Comparison of ENCODE assay signal across 9 mouse cellular contexts in the genomic region with DNA sequence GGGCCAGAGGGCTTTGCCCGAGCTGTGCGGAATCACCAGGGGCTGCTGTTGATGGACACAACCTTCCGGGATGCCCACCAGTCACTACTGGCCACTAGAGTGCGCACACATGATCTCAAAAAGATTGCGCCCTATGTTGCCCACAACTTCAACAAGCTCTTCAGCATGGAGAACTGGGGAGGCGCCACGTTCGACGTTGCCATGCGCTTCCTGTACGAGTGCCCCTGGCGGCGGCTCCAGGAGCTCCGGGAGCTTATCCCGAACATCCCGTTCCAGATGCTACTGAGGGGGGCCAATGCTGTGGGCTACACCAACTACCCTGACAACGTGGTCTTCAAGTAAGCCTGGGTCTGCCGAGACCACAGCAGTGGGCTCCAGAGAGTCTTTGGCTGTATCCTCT. TPM values are rescaled to one million over a fixed set of nuclear protein-coding genes. Genes with fewer than 3 reads are reported as not detected.
DNase-seq lines count a peak whose midpoint lies in the region; ATAC-seq and TF ChIP-seq lines count a peak whose summit lies in the region.
"Had no signal": no experiment of that assay in that cellular context is flagged by ENCODE, and none has a peak within 500 bp of the region (broad histone marks: within the 10 kb centered on the region; RNA-seq: fewer than 3 reads in every experiment).

No protein-coding gene starts in this region.

- peaks cover 8% of the 10 kb centered on the region for H3K4me1 ChIP-seq in embryonic facial prominence, embryonic 14.5 days (ENCODE audit: control insufficient read depth, insufficient read depth, low read length)

- H3K4me2 ChIP-seq in embryonic facial prominence, embryonic 14.5 days (ENCODE audit: low read depth, low read length): no peak overlapping the region

- peaks cover 41% of the 10 kb centered on the region; the same call in 1 of the 2 replicates for H3K36me3 ChIP-seq in embryonic facial prominence, embryonic 14.5 days (ENCODE audit: control insufficient read depth, insufficient read depth, low read length)

- H3K4me3 ChIP-seq in layer of hippocampus, adult 2 months: no peak overlapping the region
- no peak overlapping the region for H3K4me3 ChIP-seq in embryonic facial prominence, embryonic 14.5 days (ENCODE audit: low read depth, low read length)

- H3K9me3 ChIP-seq in embryonic facial prominence, embryonic 14.5 days (ENCODE audit: control insufficient read depth, low read length): no peaks in the 10 kb centered on the region

- ATAC-seq in embryonic facial prominence, embryonic 14.5 days (ENCODE audit: low read depth): no peak

- H3K27ac ChIP-seq in layer of hippocampus, adult 2 months: no peak overlapping the region
- no peak overlapping the region for H3K27ac ChIP-seq in embryonic facial prominence, embryonic 14.5 days (replicated peaks; ENCODE audit: low read depth, low read length)

- WGBS in embryonic facial prominence, embryonic 14.5 days: 39% methylated on average over 18 of the region's 18 CpGs

- TF ChIP-seq CTCF in layer of hippocampus, adult 2 months (conservative IDR thresholded peaks at IDR 0.05): peak; percentile 71

- no peaks in the 10 kb centered on the region for H3K27me3 ChIP-seq in embryonic facial prominence, embryonic 14.5 days (replicated peaks; ENCODE audit: control insufficient read depth, insufficient read depth, low read length)

- peak; percentile 34 for DNase-seq in adrenal gland, postnatal 14 days
- DNase-seq in adrenal gland, postnatal 25 days: no peak
- no peak for DNase-seq in layer of hippocampus, adult 2 months (ENCODE audit: low spot score in 2 of 2)
- DNase-seq in layer of hippocampus, adult 8-10 months (ENCODE audit: low spot score in 2 of 2): no peak
- peak; percentile 62 for DNase-seq in embryonic facial prominence, embryonic 14.5 days (ENCODE audit: low spot score)
- DNase-seq in mesoderm, embryonic 11.5 days (ENCODE audit: low read depth, low spot score): peak; percentile 30
- no peak for DNase-seq in adipocyte (ENCODE audit: low spot score)
- DNase-seq in gastrocnemius, postnatal 25 days: no peak
- DNase-seq: thymus, postnatal 25 days had no signal

- peak overlapping the region; percentile 37; the same call in 1 of the 2 replicates for H3K9ac ChIP-seq in embryonic facial prominence, embryonic 14.5 days (ENCODE audit: low read depth, low read length)

RNA-seq across cellular contexts. Expression of gene Lrfn4, which starts 2.7 kb away (rescaled TPM):
- 6.1 and 7.6 TPM in 2 replicates for total RNA-seq in adrenal gland, postnatal 14 days (2021)
- total RNA-seq in adrenal gland, postnatal 25 days (2021): 4.6 and 6.0 TPM in 2 replicates
- 10 to 100 TPM; 32.8 to 34.6 TPM for total RNA-seq in layer of hippocampus, adult 2 months (2021)
- total RNA-seq in layer of hippocampus, adult 8-10 months (2022): 10 to 100 TPM; 31.0 to 34.7 (median 32.0) TPM
- polyA plus RNA-seq in embryonic facial prominence, embryonic 14.5 days (2014; fragmentation: Nextera tagmentation; extraction: Ambion mirVana): 7.4 and 9.7 TPM in 2 replicates
- 1 to 10 TPM; 1.4 to 1.5 TPM for total RNA-seq in gastrocnemius, postnatal 25 days (2021)

RNA-seq across cellular contexts. Expression of gene Rce1, which starts 7.3 kb away (rescaled TPM):
- 26.1 and 28.6 TPM in 2 replicates for total RNA-seq in adrenal gland, postnatal 14 days (2021)
- total RNA-seq in adrenal gland, postnatal 25 days (2021): 35.4 and 38.2 TPM in 2 replicates
- 10 to 100 TPM; 19.1 to 22.8 TPM for total RNA-seq in layer of hippocampus, adult 2 months (2021)
- 10 to 100 TPM; 22.7 to 26.4 (median 22.7) TPM for total RNA-seq in layer of hippocampus, adult 8-10 months (2022)
- polyA plus RNA-seq in embryonic facial prominence, embryonic 14.5 days (2014; fragmentation: Nextera tagmentation; extraction: Ambion mirVana): 52.1 and 62.8 TPM in 2 replicates
- total RNA-seq in gastrocnemius, postnatal 25 days (2021): 1 to 10 TPM; 3.9 to 6.5 TPM

Comparison
In these comparisons a context has a peak if more than half of its experiments do, and no peak if none do; other contexts are left out.
1. DNase-seq: peak in adrenal gland, postnatal 14 days (single experiment), embryonic facial prominence, embryonic 14.5 days (single experiment) and mesoderm, embryonic 11.5 days (single experiment); none in adrenal gland, postnatal 25 days (single experiment), layer of hippocampus, adult 2 months (0 of 2), layer of hippocampus, adult 8-10 months (0 of 2), adipocyte (single experiment) and gastrocnemius, postnatal 25 days (single experiment).